Mouse (Mus musculus): Measurements from ENCODE around the gene Nup93.

Gene Nup93

DNA sequence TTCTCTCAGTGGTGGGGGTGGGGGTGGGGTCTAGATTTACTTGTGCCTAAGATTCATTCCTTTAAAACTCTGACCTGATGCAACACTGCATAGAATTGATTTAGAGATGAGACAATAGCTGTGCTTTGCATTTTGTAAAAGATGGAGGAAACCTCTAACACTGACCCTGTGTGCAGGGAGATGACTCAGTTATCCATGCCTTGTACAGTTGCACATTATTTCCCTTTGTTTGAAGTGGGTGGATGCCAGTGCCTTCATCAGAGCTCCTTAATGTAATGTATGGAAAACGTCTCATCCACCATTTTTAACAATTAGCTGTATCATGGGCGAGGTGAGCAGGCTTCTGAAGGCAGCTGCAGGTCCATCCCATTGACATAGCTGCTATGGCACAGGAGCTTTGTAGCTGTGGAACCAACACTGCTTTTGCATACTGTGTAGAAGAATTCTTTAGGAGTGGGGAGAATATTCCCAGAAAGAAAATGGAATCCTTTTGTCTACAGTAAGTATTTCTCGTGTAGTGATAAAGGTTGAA lies 54.1 kb downstream of the Nup93 start:
- DNase-seq (ENCODE audit: low read depth): peak; percentile 20

DNA sequence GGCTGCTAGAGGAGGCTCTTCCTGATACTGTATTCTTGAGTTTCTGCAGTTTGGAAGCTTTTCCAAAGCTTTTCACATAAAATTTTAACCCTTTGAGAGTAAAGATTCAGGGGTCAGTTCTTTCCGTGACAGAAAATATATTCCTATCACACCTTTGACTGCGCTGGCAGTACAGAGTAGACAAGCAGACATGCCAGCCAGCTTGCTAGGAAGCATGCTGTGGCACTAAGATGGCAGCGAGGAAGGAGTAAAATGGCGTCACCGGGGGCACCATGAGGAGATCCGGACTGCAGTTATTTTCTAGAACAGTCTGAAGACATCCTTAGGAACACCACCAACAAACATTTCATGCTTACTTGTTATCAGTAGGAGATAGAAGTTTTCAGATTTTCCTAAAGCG lies 55.9 kb downstream of the Nup93 start:
- no peak for DNase-seq (ENCODE audit: low read depth)

DNA sequence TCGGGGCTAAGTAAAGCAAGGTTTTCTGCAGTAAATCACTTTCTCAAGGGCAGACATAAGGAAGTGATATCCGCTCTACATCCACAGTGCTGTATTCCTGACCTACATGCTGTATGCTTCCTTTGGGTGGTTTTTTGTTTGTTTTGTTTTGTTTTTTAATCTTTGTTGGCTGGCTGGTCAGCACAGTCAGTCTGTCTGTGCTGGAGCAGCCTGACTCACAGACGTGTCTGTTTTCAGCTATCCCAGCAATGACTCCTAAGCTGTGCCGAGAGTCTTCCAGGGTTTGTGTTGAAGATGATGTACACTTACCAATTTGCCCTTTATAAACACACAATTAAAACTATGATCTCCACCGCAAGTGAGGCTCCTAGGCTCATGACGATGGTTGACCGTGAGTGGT lies 56.7 kb downstream of the Nup93 start:
- DNase-seq (ENCODE audit: low read depth): no peak

DNA sequence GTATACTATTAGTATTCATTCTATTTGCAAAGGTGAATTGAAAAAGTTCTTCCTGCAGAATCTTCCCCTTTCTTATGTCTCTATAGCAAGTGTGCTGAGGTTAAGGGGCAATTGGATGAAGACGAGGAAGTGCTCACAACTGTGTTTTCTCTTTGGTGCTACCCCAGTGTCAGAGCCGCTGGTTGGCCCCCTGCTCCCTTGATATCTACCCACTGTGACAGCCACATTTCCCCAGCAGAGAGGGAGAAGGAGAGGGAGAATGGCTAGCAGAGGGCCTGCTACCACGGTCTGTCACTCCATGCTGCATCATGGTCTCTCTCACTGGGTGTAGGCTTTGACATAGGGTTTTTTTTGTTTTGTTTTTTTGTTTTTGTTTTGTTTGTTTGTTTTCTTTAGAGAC lies 58.2 kb downstream of the Nup93 start:
- no peak for DNase-seq (ENCODE audit: low read depth)

DNA sequence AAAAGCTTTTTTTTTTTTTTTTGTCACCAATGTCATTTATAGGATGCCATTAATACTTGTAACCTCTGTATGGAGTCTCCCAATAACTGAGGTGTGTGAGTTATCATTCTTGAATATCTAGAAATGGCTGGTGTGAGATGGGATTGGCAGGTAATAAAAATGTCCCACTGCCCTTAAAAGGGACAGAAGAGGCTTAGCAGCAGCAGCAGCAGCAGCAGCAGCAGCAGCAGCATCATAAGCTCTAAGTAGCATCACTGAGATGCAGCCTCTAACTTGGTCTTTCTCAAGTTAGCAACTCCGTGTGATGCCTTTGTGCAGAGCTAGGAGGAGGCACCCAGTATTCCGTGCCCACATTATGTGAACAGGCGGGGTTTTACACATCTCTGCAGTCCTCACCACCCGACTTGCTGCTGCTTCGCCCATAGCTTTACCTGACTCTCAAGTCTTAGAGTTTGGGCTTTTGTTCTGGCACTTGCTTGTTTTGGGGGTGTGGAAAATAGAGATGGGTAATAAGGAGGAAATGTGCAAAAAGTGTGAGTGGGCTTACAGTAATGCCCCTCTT lies 59.0 kb downstream of the Nup93 start:
- no peak for DNase-seq (ENCODE audit: low read depth)

GRCm38 (mm10) chr8:94274030-94274429 lies 59.7 kb downstream of the Nup93 start:
- peak; percentile 31 for DNase-seq (ENCODE audit: low read depth)

DNA sequence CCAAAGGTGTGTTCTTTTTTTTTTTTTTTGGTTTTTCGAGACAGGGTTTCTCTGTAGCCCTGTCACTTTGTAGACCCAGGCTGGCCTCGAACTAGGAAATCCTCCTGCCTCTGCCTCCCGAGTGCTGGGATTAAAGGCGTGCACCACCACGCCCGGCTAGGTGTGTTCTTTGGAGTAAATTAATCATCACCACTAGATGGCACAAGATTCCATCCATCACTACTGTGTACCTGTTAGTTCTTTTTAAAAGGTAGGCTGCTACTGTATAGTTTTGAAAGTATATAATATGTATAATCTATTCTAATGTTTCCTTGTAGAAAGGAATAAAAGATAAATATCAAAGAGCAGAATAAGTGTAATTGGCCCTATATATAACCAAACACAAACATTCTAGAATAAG lies 63.9 kb downstream of the Nup93 start:
- no peak for DNase-seq (ENCODE audit: low read depth)

DNA sequence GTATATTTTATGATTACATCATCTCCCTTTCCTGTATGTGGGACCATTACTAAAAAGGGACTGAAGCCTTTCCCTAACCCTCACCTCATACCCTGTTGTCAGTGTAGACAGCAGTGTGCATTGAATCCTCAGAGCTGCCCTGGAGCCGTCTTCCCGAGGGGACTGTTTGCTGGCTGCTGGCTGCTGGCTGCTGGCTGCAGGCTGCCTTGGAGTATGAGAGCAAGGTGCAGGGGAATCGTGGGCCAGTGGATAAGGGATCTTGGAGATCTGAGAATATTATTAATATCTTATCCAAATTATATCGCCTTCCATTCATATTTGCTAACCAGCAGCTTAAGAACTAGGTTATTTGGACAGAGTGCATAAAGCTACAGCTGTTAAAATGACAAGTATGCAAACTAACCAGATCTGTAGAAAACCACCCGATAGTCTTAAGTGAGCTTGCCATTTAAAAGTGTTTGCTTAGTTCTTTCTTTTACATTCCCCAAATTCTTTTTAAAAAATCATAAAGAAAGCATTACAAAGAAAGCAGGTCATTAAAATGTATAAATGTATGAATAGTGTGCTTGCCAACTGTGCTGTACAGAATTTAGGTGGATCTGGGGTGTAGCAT lies 65.7 kb downstream of the Nup93 start:
- DNase-seq (ENCODE audit: low read depth): no peak

DNA sequence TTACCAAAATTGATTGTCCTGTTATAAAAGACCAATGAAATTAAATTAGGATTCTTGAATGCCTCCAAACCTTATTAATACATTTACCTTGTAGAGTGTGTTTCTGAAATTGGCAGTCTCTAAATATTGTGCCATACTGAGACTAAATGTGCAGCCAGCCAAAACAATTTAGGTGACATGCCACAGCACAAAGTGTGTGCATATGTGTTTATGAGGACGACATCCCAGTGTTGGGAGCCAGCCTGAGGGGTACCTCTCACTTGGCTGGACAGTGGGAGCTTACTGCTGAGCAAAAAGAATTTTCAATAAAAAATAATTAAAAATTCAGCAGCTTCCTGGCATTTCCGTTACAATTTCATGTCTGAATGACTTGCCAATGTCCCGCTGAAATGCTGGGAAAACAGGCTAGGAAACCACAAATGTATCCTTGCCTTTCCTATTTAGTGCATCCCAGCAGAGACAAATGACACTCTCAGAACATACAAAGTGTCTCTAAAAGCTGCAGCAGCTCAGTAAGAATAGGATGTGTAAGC lies 68.2 kb downstream of the Nup93 start:
- DNase-seq (ENCODE audit: low read depth): no peak

- no peak for DNase-seq (ENCODE audit: low read depth)
Observed at GRCm38 (mm10) chr8:94284204-94284603, 69.8 kb downstream of the Nup93 start.

DNA sequence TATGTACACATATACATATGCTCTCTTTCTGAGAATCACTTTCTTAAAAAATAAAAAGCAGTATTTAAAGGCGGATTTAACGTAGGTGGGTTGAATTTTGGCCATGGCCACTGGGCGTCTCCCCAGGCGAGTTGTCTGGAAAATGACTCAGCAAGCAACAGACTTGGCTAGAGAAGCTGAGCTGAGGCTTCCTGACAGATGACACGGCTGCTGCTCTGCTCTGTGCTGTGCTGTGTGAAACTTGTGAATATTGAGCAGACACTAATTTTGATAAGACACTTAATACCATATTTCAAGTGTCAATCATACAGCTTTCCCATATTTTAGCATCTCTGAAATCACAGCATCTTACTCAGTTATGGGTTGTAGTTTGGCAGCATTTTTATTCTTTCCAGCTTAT lies 76.2 kb downstream of the Nup93 start:
- peak; percentile 74 for DNase-seq (ENCODE audit: low read depth)

- no peak for DNase-seq (ENCODE audit: low read depth)
Observed at GRCm38 (mm10) chr8:94292072-94292471, 77.7 kb downstream of the Nup93 start.

DNA sequence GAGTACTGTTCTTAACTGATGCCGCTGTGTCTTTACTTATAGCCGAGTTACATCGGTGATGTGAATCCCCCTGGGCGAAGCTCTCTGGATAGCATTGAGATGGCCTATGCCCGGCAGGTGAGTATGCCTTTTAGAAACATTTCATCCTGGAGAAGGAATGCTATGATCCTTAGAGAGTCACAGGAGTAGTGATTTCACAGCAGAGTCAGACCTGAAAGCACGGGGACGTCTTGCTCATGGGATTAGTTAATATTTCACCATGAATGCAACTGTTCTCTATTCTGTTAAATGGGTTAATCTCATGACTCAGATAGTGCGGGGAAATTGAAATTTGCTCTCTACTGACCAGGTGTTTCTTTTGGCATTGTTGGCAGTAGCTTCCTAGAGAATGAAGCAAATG lies 78.3 kb downstream of the Nup93 start:
- no peak for DNase-seq (ENCODE audit: low read depth)

- DNase-seq (ENCODE audit: low read depth): no peak
Observed at GRCm38 (mm10) chr8:94295687-94296086, 81.3 kb downstream of the Nup93 start.

DNA sequence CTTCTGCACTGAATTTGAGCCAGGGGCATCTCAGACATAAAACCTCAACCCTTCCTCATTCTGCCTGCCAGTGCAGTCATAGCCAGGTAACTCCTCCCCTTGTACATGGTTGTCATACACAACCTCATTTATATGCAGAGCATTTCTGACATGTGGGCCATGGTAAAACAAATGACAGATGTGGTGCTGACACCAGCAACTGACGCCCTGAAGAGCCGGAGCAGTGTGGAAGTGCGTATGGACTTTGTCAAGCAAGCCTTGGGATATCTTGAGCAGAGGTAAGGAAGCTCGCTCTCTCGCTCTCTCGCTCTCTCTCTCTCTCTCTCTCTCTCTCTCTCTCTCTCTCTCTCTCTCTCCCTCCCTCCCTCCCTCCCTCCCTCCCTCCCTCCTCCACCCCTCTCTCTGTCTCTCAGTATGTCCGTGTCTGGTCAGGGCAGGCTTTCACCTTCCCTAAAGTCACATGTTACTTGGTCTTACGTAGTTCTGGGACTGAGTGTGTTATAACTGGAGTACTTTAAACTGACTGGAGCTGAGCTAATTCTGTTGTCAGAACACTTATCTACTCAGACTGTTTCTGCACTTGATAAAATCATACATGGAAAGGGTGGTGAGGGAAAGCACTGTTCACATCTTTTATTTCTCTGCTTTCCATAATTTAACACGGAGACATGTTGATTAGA lies 82.1 kb downstream of the Nup93 start:
- DNase-seq (ENCODE audit: low read depth): no peak

- no peak for DNase-seq (ENCODE audit: low read depth)
Observed at GRCm38 (mm10) chr8:94297101-94297500, 82.7 kb downstream of the Nup93 start.

- DNase-seq (ENCODE audit: low read depth): no peak
Observed at GRCm38 (mm10) chr8:94300809-94301208, 86.4 kb downstream of the Nup93 start.

- DNase-seq (ENCODE audit: low read depth): no peak
Observed at GRCm38 (mm10) chr8:94304412-94304811, 90.0 kb downstream of the Nup93 start.

DNA sequence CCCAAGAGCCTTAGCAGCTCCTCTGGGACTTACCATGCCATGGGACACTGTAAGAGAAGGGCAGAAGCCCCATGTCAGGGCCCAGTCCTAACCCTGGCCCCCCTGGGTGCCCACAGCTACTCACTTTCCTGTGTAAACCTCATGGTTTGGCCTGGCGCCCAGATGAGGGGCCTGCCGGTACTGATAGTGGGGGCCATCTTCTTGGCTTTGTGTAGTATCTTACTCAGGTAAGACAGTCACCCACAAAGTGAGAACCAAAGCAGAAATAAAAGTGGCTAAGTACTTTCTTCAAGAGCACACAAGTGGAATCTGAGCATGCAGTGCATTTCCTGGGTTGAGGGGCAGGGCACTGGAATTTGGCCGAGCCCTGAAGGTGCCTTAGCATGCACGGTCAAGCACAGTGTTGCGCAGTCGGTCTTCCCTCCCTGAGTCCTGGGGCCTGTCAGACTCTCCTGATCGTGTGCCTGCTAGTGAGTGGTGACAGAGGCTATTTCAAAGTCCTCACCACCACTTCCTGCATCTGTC lies 92.7 kb downstream of the Nup93 start:
- peak; percentile 93 for DNase-seq (ENCODE audit: low read depth)

DNA sequence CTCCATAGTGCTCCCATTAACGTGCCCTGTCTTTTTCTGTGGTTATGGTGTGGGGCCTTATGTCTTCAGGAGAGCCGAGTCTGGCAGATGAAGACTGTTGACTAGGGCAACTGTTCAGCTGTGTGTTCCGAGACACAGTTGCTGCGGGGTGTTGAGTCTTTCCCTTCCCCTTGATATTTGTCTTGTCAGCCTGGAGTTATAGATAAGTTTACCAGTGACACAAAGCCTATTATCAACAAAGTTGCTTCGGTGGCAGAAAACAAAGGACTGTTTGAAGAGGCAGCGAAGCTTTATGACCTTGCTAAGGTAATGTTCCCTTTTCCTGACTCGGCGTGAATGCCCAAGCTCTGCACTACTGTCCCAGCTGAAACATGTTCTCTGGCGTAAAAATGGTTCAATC lies 93.3 kb downstream of the Nup93 start:
- DNase-seq (ENCODE audit: low read depth): no peak

DNA sequence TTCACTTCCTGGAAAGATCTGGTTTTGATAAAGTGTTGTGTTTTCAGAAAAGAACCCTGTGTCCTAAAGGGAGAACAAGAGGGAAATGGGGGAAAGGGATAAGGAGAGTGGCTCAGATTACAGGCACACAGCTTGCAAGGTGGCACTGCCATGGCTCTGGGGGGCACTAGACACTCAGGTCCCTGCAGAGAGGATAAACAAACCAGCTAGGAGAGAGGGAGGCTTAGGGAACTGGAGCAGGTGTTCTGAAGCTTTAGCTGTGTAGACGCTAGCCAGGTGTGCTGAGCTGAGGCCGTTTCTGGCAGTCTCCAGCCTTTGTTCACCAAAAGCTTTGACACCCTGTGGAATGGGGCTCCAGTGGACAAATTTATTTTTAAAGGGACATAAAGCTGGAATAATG lies 99.7 kb downstream of the Nup93 start:
- no peak for DNase-seq (ENCODE audit: low read depth)

DNA sequence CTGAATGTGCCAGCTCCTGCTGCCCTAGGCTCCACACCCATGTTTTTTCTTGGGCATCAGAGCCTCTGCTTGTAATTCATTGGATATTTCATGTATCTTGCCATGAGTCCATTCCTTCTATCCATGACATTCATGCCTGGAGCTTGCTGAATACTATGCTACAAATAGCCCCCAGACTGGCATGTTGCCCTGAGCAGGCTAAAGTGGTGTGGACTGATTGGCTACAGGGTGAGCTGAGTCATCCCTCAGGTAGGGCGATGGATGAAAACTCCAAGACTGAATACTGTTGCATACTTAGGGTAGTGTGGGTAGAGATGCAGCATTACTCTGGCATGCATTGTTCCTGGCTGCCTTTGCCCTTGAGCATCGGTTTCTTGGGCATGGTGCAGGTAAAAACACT lies 102.9 kb downstream of the Nup93 start:
- DNase-seq (ENCODE audit: low read depth): no peak

DNA sequence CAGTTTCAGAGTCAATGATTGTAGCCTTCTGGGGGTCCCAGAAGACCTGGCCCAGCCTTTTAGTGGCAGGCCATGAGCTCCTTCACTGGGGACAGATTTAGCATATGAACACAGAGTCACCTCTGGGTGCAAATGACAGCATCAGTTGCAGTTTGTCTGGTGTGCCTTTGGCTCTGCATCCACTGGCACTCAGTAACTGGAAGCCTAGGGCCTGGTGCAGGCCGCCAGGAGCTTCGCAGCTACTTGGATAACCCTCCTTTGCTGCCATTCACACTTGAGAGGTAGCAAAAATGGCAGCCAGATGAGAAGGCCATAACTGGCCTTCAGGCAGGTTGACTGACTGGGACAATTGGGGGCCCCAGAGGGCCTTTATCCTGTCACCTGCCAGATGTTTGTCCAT lies 103.3 kb downstream of the Nup93 start:
- no peak for DNase-seq (ENCODE audit: low read depth)
